Mouse (Mus musculus) cortical plate, adult 2 months (tissue): ENCODE measurements at regions not wholly inside any gene's neighbourhood (a gene's known extent, or its start where the extent isn't known, plus 50 kb on each side); places are given as distances from the start of the nearest gene placed in this dataset.

Source experiments
- H3K27ac ChIP-seq: fragments of 200-500 bp; 2 replicates; pipeline ENCODE4 v1.5.1; 2012; ENCODE audit warnings: low read length, control low read depth, inconsistent platforms; ENCODE audit not compliant: insufficient read depth
- H3K4me1 ChIP-seq: fragments of 200-500 bp; 2 replicates; pipeline ENCODE4 v1.6.1; 2011; ENCODE audit warnings: low read length; ENCODE audit not compliant: control insufficient read depth, insufficient read depth
- H3K4me3 ChIP-seq: fragments of 200-500 bp; 2 replicates; pipeline ENCODE4 v1.5.1; 2011; ENCODE audit warnings: mild to moderate bottlenecking, low read length, control low read depth; ENCODE audit not compliant: insufficient read depth
- CTCF ChIP-seq: fragments of 200-500 bp; IDR thresholded peaks from 2 replicates; pipeline ENCODE4 v1.5.1; 2011; ENCODE audit warnings: mild to moderate bottlenecking, control low read depth, low read length; ENCODE audit not compliant: insufficient read depth; ENCODE audit errors: extremely low read depth
- POLR2A ChIP-seq: fragments of 200-500 bp; IDR thresholded peaks from 2 replicates; pipeline ENCODE4 v1.6.1; 2011; ENCODE audit warnings: mild to moderate bottlenecking, low read length, control low read depth; ENCODE audit not compliant: insufficient read depth; ENCODE audit errors: extremely low read depth

- H3K27ac ChIP-seq, result no peak overlapping the region
- TF ChIP-seq CTCF (no peak), POLR2A (no peak)
- H3K4me1 ChIP-seq, result no peaks in the 10 kb centered on the region
- no peak overlapping the region for H3K4me3 ChIP-seq
Measured at GRCm38 (mm10) chr14:98858801-98859200, 135.3 kb downstream of the Rpl36a-ps1 start.

- no peak overlapping the region for H3K27ac ChIP-seq
- TF ChIP-seq CTCF, result no peak
- TF ChIP-seq POLR2A, result no peak
- no peaks in the 10 kb centered on the region for H3K4me1 ChIP-seq
- no peak overlapping the region for H3K4me3 ChIP-seq
Measured at GRCm38 (mm10) chr14:98848500-98848899, 145.6 kb downstream of the Rpl36a-ps1 start.

- H3K4me1 ChIP-seq, result no peaks in the 10 kb centered on the region
- no peak overlapping the region for H3K4me3 ChIP-seq
Measured at GRCm38 (mm10) chr14:98844221-98844620, 149.9 kb downstream of the Rpl36a-ps1 start.

GRCm38 (mm10) chr14:98834316-98834715 lies 159.8 kb downstream of the Rpl36a-ps1 start:
- Histone ChIP-seq H3K4me1 (no peaks in the 10 kb centered on the region), H3K27ac (no peak overlapping the region)
- TF ChIP-seq CTCF (no peak), POLR2A (no peak)

More at GRCm38 (mm10) chr14:98844221-98844620, 149.9 kb downstream of the Rpl36a-ps1 start:
- no peak overlapping the region for H3K27ac ChIP-seq
- no peak for TF ChIP-seq CTCF
- no peak for TF ChIP-seq POLR2A

GRCm38 (mm10) chr14:98833230-98833999 lies 160.7 kb downstream of the Rpl36a-ps1 start:
- Histone ChIP-seq H3K4me1 (no peaks in the 10 kb centered on the region), H3K4me3 (no peak overlapping the region), H3K27ac (no peak overlapping the region)
- TF ChIP-seq CTCF (no peak), POLR2A (no peak)

More at GRCm38 (mm10) chr14:98834316-98834715, 159.8 kb downstream of the Rpl36a-ps1 start:
- no peak overlapping the region for H3K4me3 ChIP-seq

- no peak overlapping the region for H3K4me3 ChIP-seq
- no peaks in the 10 kb centered on the region for H3K4me1 ChIP-seq
- no peak overlapping the region for H3K27ac ChIP-seq
- TF ChIP-seq POLR2A (no peak), CTCF (no peak)
Measured at GRCm38 (mm10) chr14:98832401-98832800, 161.7 kb downstream of the Rpl36a-ps1 start.

GRCm38 (mm10) chr14:98829958-98830633 lies 164.0 kb downstream of the Rpl36a-ps1 start:
- Histone ChIP-seq H3K4me1 (no peaks in the 10 kb centered on the region), H3K4me3 (no peak overlapping the region), H3K27ac (no peak overlapping the region)
- TF ChIP-seq POLR2A (no peak), CTCF (no peak)

- no peaks in the 10 kb centered on the region for H3K4me1 ChIP-seq
- no peak overlapping the region for H3K4me3 ChIP-seq
- TF ChIP-seq POLR2A (no peak), CTCF (no peak)
- no peak overlapping the region for H3K27ac ChIP-seq
Measured at GRCm38 (mm10) chr14:98827490-98827889, 166.6 kb downstream of the Rpl36a-ps1 start.

- Histone ChIP-seq H3K27ac (no peak overlapping the region), H3K4me3 (no peak overlapping the region), H3K4me1 (no peaks in the 10 kb centered on the region)
- TF ChIP-seq CTCF, result no peak
- no peak for TF ChIP-seq POLR2A
Measured at GRCm38 (mm10) chr14:98813657-98814056, 180.5 kb downstream of the Rpl36a-ps1 start.
